Mouse (Mus musculus) hindbrain, embryonic 14.5 days (tissue): ENCODE results near the gene Grik5. TPM values are rescaled to one million over a fixed set of nuclear protein-coding genes. Genes with fewer than 3 reads are reported as not detected.

Experiments used
- ATAC-seq: fragments of 200-750 bp; cut with Nextera tagmentation; 2 replicates; pipeline ENCODE4 v1.8.0; 2017; ENCODE audit warnings: moderate number of reproducible peaks, mild to moderate bottlenecking, moderate TSS enrichment, moderate library complexity; ENCODE audit not compliant: low FRiP score
- DNase-seq: peaks from one replicate; pipeline ENCODE4 v3.0.0-alpha.2; 2015; ENCODE audit warnings: low spot score
- H3K27ac ChIP-seq: fragments of 300-500 bp; sonication (generic); 2 replicates; pipeline ENCODE4 v1.5.1; 2014; ENCODE audit warnings: mild to moderate bottlenecking, moderate library complexity
- H3K27me3 ChIP-seq: fragments of 300-500 bp; sonication (generic); 2 replicates; pipeline ENCODE4 v1.6.1; 2014; ENCODE audit warnings: mild to moderate bottlenecking, low read length, mixed read lengths; ENCODE audit not compliant: control insufficient read depth, insufficient read depth
- H3K36me3 ChIP-seq: fragments of 300-500 bp; sonication (generic); replicated peaks from 2 replicates; pipeline ENCODE4 v1.6.1; 2014; ENCODE audit not compliant: control insufficient read depth, insufficient read depth
- H3K4me1 ChIP-seq: fragments of 300-500 bp; sonication (generic); replicated peaks from 2 replicates; pipeline ENCODE4 v1.6.1; 2014; ENCODE audit warnings: antibody characterized with exemption, low read length, mixed read lengths; ENCODE audit not compliant: control insufficient read depth, insufficient read depth
- H3K4me2 ChIP-seq: fragments of 300-500 bp; sonication (generic); replicated peaks from 2 replicates; pipeline ENCODE4 v1.6.1; 2014; ENCODE audit warnings: mild to moderate bottlenecking, moderate library complexity
- H3K4me3 ChIP-seq: fragments of 300-500 bp; sonication (generic); replicated peaks from 2 replicates; pipeline ENCODE4 v1.5.1; 2014; ENCODE audit warnings: mild to moderate bottlenecking, low read length
- H3K9ac ChIP-seq: fragments of 300-500 bp; sonication (generic); 2 replicates; pipeline ENCODE4 v1.6.1; 2014
- H3K9me3 ChIP-seq: fragments of 300-500 bp; sonication (generic); 2 replicates; pipeline ENCODE4 v1.6.1; 2016; ENCODE audit warnings: low read length; ENCODE audit not compliant: control insufficient read depth
- WGBS: fragments of 180-500 bp; shearing (Covaris S2); extraction: QIAGEN DNeasy Blood & Tissue Kit; methylation state at CpG from one replicate; pipeline ENCODE4 v1.1.7; 2014; 5-methylcytosine and 5-hydroxymethylcytosine counted together
- polyA plus RNA-seq: library from polyadenylated mRNA; unstranded; fragments of >200 nt; fragmentation: Nextera tagmentation; extraction: Ambion mirVana; gene quantifications from 2 replicates; pipeline ENCODE4 v1.2.1, GENCODE M21; 2014

The Grik5 gene
- polyA plus RNA-seq: 21.0 and 22.5 TPM in 2 replicates

DNA sequence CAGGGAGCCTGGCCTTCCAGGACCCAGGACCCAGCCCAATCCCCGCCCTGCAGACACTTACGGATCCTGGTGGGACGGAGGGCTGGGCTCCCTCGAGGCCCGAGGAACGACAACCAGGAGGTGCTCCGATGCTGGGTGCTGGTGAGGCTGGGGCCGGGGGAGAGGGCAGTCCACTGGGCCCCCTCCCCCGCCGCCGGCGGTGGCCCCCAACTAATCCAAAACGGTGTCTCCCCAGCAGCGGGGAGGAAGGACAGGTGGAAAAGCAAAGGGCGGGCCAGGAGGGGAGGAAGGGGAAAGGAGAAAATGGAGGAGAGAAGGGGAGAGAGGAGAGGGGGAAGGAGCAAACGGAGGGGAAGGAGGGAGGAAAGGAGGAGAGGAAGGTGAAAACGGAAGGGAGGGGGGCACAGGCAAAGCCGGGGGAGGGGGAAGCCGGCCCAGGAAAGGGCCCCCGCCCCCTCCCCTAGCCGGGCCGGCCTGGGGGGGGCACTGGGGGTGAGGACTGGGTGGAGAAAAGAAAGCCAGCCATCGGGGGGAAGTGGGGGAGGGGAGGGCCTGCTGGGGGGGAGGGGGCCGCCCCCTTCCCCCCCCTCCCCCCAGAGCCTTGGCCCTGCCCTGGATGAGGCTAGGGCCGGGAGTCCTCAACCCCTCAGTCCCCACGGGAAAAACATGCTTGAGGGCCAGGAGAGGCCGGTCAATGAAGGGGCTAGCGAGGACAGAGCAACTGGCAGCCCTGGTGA is at the start of gene Grik5, which contains the start of gene Zfp574:
Gene Grik5 (minus strand): TSS at position 368 of the 737 bp plus-strand sequence.
Gene Zfp574 (plus strand): TSS at position 589 of the 737 bp plus-strand sequence.
- Histone ChIP-seq H3K4me3 (peak within 1 kb of the TSS; percentile 69), H3K4me2 (peak within 1 kb of the TSS; percentile 96), H3K27me3 (no peaks in the 10 kb centered on the region), H3K27ac (peak within 1 kb of the TSS; percentile 96), H3K9me3 (no peaks in the 10 kb centered on the region), H3K4me1 (peaks cover 56% of the 10 kb centered on the region), H3K9ac (peak within 1 kb of the TSS; percentile 95), H3K36me3 (peaks cover 22% of the 10 kb centered on the region)
- peak; percentile 0; the same call in 1 of the 2 replicates for ATAC-seq
- WGBS: 0% methylated on average over 24 of the region's 28 CpGs
- DNase-seq: no peak

DNA sequence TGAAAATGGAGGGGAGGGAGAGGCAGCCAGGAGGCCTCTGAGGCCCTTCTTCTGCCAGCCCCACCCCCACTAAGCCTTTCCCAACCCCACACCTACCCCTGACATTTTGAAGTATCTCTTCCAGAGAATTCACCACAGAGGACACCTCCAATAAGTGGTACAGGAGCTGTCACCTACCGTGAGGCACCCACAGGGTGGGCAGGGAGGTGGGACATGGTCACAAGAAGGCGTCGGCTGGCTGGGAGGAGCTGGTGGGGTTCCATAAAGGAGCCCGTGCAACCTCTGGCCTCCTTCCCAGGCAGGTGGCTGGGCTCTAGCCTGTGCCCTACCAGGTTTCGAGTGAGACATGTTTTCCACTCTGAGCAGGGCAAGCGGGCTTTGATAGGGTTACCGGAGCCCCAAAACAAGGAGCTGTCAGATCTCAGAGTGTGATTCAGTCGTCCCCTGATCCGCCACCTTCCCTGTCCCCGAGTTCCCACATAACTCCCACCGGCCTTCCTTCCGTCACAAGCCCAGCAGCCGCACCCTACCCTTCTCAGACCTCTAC is 49.2 kb upstream of the Grik5 start:
- no peaks in the 10 kb centered on the region for H3K36me3 ChIP-seq
- no peaks in the 10 kb centered on the region for H3K4me1 ChIP-seq
- no peak for ATAC-seq
- H3K4me2 ChIP-seq: no peak overlapping the region
- no peaks in the 10 kb centered on the region for H3K27me3 ChIP-seq
- H3K27ac ChIP-seq: no peak overlapping the region
- no peak for DNase-seq
- no peak overlapping the region for H3K4me3 ChIP-seq
- WGBS: 69% methylated on average over 13 of the region's 13 CpGs
- H3K9ac ChIP-seq: no peak overlapping the region
- no peaks in the 10 kb centered on the region for H3K9me3 ChIP-seq

DNA sequence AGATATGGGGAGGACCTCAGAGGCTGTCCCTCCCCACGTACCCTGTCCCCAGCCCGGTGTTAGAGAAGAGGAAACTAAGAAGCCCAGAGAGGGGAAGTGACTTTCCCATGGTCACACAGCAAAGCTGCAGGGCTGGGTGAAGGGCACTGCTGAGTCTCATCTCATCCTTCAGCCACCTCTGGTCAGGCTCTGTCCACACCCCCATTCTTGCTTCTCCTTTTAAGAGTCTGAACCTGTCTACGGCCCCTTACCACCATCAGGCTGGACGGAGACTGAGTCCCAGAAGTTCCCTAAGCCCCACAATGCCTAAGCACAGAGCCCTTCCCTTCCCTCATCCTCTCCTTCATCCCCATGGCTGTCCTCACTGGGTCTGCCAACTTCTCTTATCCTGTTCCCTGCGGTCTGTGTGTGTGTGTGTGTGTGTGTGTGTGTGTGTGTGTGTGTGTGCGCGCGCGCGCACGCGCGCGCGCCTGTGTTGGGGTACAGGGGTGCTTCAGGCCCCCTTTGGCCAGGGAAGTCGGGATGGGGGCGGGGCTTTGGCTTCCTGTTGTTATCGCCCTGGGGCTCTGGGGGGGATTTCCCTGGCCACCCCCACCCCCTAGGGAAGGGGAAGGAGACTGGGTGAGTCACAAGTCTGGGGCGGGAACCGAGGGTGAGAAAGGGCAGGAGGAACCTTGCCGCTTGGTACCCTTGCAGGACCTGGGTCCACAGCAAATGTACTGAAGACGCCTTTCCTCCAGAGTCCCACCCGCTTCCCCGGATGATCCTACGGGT is 48.1 kb upstream of the Grik5 start:
- no peak overlapping the region for H3K9ac ChIP-seq
- no peaks in the 10 kb centered on the region for H3K9me3 ChIP-seq
- H3K27me3 ChIP-seq: no peaks in the 10 kb centered on the region
- WGBS: 88% methylated on average over 19 of the region's 25 CpGs
- H3K4me3 ChIP-seq: no peak overlapping the region
- ATAC-seq (no peak), DNase-seq (no peak)
- peaks cover 2% of the 10 kb centered on the region; the same call in 1 of the 2 replicates for H3K36me3 ChIP-seq
- no peak overlapping the region for H3K4me2 ChIP-seq
- H3K4me1 ChIP-seq: no peaks in the 10 kb centered on the region
- no peak overlapping the region for H3K27ac ChIP-seq

DNA sequence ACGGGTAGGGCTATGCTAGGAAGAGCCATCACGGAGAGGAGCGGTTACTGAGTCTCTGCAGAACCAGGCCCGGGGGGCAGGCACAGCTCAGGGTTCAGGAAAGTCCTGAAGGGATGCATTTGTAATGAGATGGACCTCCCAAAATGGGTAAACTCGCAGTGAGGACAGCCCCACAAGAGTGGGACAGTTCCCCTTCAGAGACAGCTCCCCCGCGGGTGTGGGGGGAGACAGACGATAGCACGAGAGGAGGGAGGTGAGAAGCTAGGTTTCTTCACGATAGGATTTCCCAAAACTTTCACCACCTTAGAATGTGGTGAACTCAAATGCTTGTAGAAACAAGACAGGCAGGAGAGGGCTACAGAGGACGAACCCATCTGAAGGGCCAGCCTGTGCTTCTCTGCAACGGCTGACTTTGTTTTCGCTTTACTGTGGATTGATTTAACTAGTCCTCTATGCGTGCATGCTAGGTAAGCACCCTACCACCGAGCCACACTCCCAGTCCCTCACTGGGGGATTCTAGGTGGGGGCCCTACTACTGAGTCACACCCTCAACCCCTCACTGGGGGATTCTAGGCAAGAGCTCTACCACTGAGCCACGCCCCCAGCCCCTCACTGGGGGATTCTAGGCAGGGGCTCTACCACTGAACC is 40.9 kb upstream of the Grik5 start:
- Histone ChIP-seq H3K4me2 (no peak overlapping the region), H3K9ac (no peak overlapping the region), H3K9me3 (no peaks in the 10 kb centered on the region), H3K4me3 (no peak overlapping the region), H3K4me1 (no peaks in the 10 kb centered on the region), H3K27ac (no peak overlapping the region), H3K36me3 (peaks cover 16% of the 10 kb centered on the region; the same call in 1 of the 2 replicates), H3K27me3 (no peaks in the 10 kb centered on the region)
- ATAC-seq (no peak), DNase-seq (no peak)
- 88% methylated on average over 16 of the region's 16 CpGs for WGBS

DNA sequence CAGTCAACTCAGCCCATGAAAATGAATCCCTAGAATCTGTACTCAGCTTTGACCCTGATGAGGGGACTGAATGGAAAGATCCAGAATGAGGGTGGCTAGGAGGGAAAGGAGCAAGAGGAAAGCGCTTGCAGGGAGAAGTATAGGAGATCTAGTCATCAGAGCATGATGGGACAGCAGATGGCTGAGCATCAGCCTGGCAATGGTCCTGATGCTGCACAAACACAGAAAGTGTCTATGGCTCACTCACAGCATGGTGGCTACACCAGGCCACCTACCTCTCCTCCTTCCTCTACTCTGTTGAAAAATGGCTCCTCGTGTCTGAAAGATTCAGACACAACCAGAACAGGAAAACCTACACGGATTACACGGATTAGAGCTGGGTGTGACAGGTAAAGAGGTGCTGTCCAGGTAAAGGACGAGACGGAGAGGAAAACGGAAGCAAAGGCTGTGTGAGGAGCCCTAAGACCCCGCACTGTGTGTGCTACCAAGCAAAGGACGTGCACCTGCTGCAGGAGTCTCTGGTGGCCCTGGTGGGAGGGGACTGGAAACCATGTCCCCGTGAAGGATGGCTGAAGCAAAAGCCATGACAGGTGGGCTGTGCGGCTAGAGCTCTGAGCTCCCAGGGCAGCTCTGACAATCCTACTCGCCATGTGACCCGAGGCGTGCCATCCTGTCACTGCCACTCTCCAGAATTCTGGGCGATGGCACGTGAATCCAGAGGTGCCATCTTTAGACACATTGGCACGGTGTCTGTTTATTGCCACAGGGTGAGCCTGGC is 40.2 kb upstream of the Grik5 start:
- no peaks in the 10 kb centered on the region for H3K27me3 ChIP-seq
- no peak for DNase-seq
- peaks cover 16% of the 10 kb centered on the region; the same call in 1 of the 2 replicates for H3K36me3 ChIP-seq
- no peak for ATAC-seq
- no peaks in the 10 kb centered on the region for H3K4me1 ChIP-seq
- H3K4me3 ChIP-seq: no peak overlapping the region
- H3K4me2 ChIP-seq: no peak overlapping the region
- WGBS: 83% methylated on average over 17 of the region's 17 CpGs
- H3K9ac ChIP-seq: no peak overlapping the region
- H3K9me3 ChIP-seq: no peaks in the 10 kb centered on the region
- H3K27ac ChIP-seq: no peak overlapping the region

DNA sequence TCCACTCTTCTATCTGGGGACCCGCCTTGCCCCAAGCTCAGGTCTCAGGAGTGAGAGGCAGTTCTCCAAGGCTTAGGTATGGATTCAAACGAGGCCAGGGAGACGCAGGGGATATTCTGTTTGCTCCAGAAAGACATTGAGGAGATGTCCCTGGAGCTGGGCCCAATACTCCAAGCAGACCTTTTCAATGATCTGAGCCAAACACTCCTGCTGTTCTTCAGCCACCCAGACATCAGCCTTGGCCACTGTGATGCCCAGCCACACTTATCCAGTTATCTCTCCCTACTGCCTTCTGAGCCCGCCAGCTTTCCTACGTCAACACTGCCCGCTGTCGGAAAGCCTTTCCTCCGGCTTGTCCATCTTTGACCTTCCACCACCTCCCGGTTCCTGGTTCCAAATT is 38.2 kb upstream of the Grik5 start:
- H3K27ac ChIP-seq: no peak overlapping the region
- no peaks in the 10 kb centered on the region for H3K4me1 ChIP-seq
- DNase-seq (no peak), ATAC-seq (no peak)
- peaks cover 14% of the 10 kb centered on the region; the same call in 1 of the 2 replicates for H3K36me3 ChIP-seq
- H3K9me3 ChIP-seq: no peaks in the 10 kb centered on the region
- WGBS: 91% methylated on average over 9 of the region's 9 CpGs
- H3K27me3 ChIP-seq: no peaks in the 10 kb centered on the region
- no peak overlapping the region for H3K4me2 ChIP-seq
- H3K9ac ChIP-seq: no peak overlapping the region
- no peak overlapping the region for H3K4me3 ChIP-seq

DNA sequence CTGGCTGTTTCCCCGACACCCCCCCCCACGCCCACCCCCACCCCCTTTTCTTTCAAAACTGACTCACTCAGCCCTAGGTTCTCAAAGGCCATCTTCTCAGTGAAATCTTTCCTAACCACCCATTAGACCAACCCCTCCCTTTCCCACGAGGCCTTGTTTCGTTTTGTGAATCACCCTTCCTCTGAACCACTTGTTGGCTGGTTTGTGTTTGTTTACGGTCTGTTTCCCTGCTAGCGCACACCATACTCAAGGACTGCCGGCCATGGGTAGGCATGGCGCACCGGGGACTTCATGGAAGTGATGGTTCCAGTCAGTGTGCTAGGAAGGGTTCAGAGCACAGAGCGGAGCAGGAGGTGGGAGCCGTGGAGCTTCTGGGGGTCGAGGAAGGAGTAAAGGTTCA is 37.2 kb upstream of the Grik5 start:
- ATAC-seq (no peak), DNase-seq (no peak)
- Histone ChIP-seq H3K9ac (no peak overlapping the region), H3K36me3 (0 out of 2 replicates have a peak, but pooled peaks cover 5% of the 10 kb centered on the region), H3K4me3 (no peak overlapping the region), H3K4me1 (no peaks in the 10 kb centered on the region), H3K27ac (no peak overlapping the region), H3K9me3 (no peaks in the 10 kb centered on the region), H3K4me2 (no peak overlapping the region), H3K27me3 (no peaks in the 10 kb centered on the region)
- 85% methylated on average over 11 of the region's 12 CpGs for WGBS

DNA sequence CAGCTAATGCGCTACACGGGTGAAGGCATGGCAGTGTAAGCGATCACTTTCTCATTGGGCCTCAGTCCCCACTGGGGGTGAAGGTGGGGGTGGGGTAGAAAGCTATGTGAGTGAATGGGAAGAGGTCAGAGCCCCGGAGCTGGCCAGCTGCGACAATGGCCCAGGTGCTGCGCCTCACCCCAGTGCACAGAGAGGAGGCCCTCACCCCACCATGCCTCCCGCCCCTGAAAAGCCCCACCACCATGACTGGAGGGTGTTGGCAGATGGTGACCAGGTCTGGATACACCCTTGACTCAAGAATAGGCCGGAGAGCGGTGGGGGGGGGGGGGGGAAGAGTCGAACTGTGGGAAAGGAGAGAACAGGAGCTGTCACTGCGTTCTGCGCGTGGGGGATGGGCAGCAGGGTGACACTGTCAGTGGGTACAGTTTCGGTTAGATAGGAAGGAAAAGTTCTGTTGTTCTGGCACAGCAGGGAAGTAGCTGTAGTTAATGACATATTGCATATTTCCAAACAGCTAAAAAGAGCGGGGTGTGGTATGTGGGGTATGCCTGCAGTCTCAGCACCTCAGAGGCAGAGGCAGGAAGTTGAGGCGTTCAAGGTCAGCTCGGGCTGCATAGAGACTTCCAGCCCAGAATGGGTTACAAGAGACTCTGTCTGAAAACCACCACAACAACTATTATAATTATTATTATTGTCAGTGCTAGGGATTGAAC is 34.8 kb upstream of the Grik5 start:
- no peaks in the 10 kb centered on the region for H3K27me3 ChIP-seq
- no peak overlapping the region for H3K4me3 ChIP-seq
- H3K4me2 ChIP-seq: no peak overlapping the region
- no peaks in the 10 kb centered on the region for H3K9me3 ChIP-seq
- ATAC-seq (no peak), DNase-seq (no peak)
- H3K9ac ChIP-seq: no peak overlapping the region
- WGBS: 53% methylated on average over 15 of the region's 17 CpGs
- H3K36me3 ChIP-seq: no peaks in the 10 kb centered on the region
- H3K27ac ChIP-seq: no peak overlapping the region
- no peaks in the 10 kb centered on the region for H3K4me1 ChIP-seq
